Mouse (Mus musculus) A20 (cell line): ENCODE results near the gene Rnf187.

Experiments used
- DNase-seq: peaks from one replicate; pipeline ENCODE4 v3.0.0-alpha.2; 2011; ENCODE audit warnings: low read depth, low spot score

Rnf187 gene

DNA sequence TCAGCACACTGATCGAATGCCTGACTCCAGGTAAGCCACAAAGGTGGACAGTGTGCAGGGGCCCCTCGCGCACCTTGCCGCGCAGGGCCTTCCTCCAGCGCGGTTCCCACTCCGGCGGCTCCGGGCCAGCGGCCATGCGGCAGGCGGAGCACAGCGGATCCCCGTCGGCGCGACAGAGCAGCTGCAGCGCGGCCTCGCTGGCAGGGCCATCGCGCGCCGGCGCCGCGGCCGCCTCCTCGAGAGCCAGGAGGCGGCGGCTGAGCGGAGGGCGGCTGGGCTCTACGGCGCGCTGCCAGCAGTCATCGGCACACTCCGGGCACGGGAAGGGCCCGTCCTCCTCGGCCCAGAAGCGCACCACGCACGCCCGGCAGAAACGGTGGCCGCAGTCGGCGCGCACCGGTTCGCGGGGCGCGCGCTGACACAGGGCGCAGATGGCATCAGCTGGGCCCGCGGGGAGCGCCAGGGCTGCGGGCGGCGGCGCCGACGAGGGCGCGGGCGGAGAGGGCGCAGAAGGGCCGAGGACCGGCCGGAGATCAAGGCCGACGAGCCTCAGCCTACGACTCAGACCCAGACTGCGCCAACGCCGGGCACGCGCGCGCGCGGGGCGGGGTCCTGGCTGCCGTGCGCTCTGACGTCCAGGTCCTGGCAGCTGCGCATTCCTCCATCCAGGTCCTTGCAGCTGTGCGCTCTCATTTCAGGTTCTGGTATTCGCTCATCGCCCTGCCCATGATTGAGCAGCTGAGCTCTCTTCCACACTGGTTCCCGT is at the start of gene Rnf187:
Rnf187 (minus strand) TSS at position 595 of the 766 bp plus-strand sequence.
- DNase-seq, result peak; percentile 93

DNA sequence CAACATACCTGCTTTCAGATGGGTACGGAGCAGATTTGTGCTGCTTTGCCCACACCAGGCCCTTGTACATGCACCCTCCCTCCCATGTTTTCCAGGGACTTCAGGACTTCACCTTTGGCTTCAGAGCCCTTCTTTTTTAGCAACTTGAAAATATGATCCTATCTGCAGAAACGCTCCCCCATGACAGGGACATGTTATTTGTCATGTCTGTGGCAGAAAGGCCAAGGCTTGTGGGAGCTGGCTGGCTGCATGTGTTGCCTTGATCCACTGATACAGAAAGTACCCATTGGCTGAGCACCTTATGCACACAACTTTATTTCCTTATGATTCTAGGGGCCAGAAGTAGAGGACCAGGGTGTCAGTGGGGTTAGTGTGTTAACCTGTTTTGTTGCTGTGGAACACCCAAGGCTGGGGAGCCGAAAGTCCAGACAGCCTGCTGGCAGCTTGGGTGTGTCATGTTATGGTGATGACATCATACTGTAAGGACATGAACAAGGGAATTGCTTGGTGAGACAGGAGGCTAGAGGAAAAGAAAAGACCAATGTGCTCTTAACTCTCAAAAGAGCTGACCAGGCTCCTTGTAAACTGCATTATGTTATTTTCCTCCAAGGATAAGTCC is 46.7 kb upstream of the Rnf187 start:
- DNase-seq, result no peak

DNA sequence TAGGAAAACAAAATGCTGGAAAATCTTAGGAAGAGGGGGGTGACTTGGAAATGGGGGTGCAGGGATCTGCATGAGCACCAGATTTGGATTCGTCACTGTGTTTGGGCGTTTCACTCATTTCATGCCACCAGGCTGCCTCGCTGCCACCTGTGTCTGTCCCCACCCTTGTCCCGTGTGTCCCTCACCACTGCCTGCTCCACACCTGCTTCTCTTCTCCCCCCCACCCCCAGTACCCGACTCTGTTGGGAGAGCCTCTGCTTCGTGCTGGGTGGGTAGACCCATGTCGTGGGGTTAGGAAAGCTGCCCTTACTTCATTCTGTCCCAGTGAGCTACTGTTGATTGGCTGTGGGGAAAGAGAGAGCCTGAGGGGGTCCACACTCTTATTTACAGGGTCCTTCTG is 45.9 kb upstream of the Rnf187 start:
- DNase-seq, result no peak

DNA sequence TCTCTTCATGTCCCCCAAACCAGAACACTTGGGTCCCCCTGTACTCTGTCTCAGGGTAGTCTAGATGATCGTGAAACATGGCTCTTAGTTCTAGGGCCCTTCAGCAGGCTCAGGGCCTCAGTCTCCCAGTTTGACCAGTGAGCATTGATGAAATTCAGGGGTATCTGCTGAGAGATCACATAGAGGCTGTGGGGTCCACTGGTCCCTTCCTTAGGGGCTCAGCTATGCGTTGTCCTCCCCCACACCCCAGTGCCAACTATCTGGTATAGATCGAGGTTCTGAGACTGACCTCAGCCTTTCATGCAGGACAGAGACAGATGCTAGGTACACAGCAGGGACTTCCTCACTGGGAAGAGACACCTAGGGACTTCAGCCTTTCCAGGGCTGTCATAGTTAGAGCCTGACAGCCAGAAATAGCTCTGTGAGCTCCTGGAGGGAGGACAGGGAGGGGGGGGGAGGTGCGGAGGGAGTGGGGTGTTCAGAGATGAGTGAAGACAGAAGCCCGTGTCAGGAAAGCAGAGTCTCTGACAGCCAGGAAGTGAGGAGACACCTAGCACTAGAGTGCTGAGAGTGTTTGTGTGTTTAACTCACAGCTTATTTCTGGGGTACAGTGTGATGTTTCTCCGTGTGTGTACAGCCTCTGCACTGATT is 45.1 kb upstream of the Rnf187 start:
- no peak for DNase-seq

- DNase-seq, result peak; percentile 91
Measured at GRCm38 (mm10) chr11:58982471-58983097, 43.9 kb upstream of the Rnf187 start.

- peak; percentile 93 for DNase-seq
Measured at GRCm38 (mm10) chr11:58981541-58982447, 43.1 kb upstream of the Rnf187 start.

DNA sequence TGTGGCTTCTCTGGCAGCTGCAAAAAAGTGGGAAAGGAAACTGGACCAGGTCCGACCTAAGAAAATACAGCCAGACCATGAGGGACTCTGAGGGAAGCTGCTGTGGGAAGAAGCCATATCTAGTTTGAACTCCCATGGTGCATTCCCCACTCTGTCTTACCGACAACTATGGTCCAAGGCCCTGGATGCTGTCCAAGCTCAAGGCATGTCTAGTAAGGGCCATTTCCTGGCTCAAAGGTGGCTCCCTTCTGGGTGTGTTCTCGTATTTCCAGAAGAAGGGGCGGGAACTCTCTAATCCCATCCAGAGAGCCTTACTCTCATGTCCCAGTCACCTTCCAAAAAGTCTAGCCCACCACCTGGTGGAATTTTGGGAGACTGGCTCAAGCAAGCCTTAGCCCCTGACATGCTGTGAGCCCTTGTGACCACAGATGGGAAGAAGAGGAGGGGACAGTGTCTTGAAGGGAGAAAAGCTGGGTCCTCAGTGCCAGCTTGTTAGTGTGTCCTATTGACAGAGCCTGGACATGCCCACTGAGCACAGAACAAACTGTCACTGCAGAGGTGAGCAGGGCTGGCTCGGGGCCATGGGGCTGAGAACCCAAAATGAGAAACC is 41.8 kb upstream of the Rnf187 start:
- DNase-seq, result no peak

- DNase-seq, result no peak
Measured at GRCm38 (mm10) chr11:58979661-58980060, 40.9 kb upstream of the Rnf187 start.

GRCm38 (mm10) chr11:58979183-58979582 is 40.5 kb upstream of the Rnf187 start:
- peak; percentile 45 for DNase-seq

DNA sequence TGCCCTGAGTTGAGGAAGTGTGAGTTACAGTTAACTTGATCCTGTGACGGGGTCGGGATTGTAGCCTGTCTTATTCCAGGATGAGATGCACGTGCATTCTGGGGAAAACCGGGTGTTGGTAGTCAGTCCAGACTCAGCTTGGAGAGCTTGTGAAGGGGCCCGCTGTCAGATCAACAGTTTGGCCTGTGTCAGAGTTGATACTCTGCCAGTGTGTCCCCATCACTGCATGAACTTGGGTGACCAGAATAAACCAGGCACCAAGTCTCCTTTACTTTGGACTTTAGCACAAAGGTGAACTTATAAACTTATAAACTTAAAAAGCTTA is 40.0 kb upstream of the Rnf187 start:
- no peak for DNase-seq

GRCm38 (mm10) chr11:58978027-58978705 is 39.5 kb upstream of the Rnf187 start, which contains the start of gene Trim11:
Gene Trim11, plus strand, starts transcription at chr11:58978093.
- DNase-seq, result peak; percentile 88

DNA sequence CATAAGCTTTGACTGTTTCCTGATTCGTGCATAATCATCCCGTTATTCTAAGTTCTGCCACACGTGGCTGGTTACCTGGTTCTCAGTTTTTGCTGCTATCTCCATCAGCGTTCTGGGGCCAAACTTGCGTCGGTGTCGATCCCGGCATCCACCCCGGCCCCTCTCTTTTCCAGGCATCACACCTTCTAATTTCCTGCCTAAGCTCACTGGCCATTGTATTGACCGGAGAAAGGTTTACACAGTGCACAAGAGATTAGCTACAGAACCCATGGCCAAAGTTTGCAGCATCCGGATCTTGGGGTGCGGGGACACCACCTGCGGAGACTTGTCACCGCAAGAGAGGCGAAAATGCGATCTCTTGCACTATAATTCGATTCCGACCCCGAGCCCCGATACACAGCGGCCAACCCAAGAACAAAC is 38.9 kb upstream of the Rnf187 start:
- no peak for DNase-seq

- peak; percentile 76 for DNase-seq
Measured at GRCm38 (mm10) chr11:58977150-58977549, 38.4 kb upstream of the Rnf187 start.

- DNase-seq, result no peak
Measured at GRCm38 (mm10) chr11:58974414-58974813, 35.7 kb upstream of the Rnf187 start.

DNA sequence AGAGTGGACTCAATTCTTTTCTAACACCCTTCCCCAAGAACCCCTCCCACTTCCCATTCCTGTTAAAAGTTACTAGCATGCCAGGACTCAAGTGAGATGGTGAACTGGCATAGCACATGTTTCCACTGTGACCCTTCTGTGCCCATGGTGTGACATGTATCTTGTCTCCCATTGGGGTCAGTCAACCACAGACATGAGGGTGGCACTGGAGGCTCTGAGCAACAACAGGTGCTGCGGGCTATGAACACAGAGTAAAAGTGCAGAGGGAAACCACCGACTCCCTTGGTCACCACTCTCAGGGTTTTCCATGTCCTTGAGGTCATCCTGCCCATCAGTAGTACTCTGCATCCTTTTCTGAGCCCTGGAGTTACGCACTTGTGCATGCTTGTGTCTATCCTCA is 33.1 kb upstream of the Rnf187 start:
- DNase-seq, result no peak

DNA sequence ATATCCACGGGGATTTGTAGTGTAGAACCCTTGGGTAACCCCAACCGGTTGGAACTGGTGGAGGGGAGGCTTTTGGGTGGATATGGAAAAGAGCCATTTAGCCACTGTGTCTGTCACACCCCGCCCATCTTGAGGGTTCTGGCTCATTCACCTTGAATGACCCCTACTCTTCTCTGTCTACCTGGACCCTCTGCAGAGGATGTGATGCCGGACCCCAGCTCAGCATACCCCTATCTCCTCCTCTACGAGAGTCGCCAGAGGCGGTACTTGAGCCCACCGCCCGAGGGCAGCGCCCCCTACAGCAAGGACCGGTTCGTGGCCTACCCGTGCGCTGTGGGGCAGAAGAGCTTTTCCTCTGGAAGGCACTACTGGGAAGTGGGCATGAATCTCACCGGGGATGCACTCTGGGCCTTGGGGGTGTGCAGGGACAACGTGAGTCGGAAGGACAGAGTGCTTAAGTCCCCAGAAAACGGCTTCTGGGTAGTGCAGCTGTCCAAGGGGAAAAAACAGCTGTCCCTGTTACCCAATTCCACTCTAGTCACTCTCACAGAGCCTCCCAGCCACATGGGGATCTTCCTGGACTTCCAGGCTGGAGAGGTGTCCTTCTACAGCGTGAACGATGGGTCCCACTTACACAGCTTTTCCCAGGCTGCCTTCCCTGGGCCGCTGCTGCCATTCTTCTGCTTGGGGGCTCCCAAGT is 32.3 kb upstream of the Rnf187 start:
- DNase-seq, result no peak

- peak; percentile 42 for DNase-seq
Measured at GRCm38 (mm10) chr11:58969659-58970058, 30.9 kb upstream of the Rnf187 start.

GRCm38 (mm10) chr11:58969027-58969426 is 30.3 kb upstream of the Rnf187 start:
- no peak for DNase-seq

DNA sequence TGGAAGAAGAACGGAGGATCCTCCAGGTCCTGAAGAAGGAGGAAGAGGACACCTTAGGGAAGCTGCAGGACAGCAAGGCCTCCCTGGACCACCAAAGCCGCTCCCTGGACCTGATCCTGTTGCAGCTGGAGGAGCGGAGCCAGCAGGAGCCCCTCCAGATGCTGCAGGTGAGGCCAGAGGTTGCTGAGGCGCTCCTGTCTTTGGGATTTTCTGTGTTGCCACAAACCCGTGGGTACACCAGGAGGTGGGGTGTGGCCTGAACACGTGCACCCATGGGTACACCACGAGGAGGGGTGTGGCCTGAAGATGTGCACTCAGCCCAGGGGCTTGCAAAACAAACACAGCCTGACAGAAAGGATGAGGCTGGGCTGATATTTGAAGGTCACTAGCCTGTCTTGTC is 29.8 kb upstream of the Rnf187 start:
- DNase-seq, result no peak

- peak; percentile 62 for DNase-seq
Measured at GRCm38 (mm10) chr11:58967346-58967745, 28.6 kb upstream of the Rnf187 start.
